Mouse (Mus musculus) limb, embryonic 10.5 days (tissue): Measurements from ENCODE around the gene Bdkrb2. TPM values are rescaled to one million over a fixed set of nuclear protein-coding genes. Genes with fewer than 3 reads are reported as not detected.
A peak's percentile ranks its signal among the peaks of the same experiment; 100 is the strongest.

Source experiments
- DNase-seq: peaks from one replicate; pipeline ENCODE4 v3.0.0-alpha.2; 2017; ENCODE audit warnings: low spot score
- H3K27ac ChIP-seq: fragments of 300-500 bp; sonication (generic); 2 replicates; pipeline ENCODE4 v1.5.1; 2016; ENCODE audit warnings: mild to moderate bottlenecking
- H3K27me3 ChIP-seq: fragments of 300-500 bp; sonication (generic); 2 replicates; pipeline ENCODE4 v1.6.1; 2016; ENCODE audit warnings: low read depth, mild to moderate bottlenecking; ENCODE audit not compliant: poor library complexity, severe bottlenecking
- H3K36me3 ChIP-seq: fragments of 300-500 bp; sonication (generic); 2 replicates; pipeline ENCODE4 v1.6.1; 2016; ENCODE audit warnings: mild to moderate bottlenecking, moderate library complexity
- H3K4me1 ChIP-seq: fragments of 300-500 bp; sonication (generic); 2 replicates; pipeline ENCODE4 v1.6.1; 2016
- H3K4me3 ChIP-seq: fragments of 300-500 bp; sonication (generic); 2 replicates; pipeline ENCODE4 v1.5.1; 2016; ENCODE audit warnings: mild to moderate bottlenecking, moderate library complexity
- H3K9me3 ChIP-seq: fragments of 300-500 bp; sonication (generic); replicated peaks from 2 replicates; pipeline ENCODE4 v1.6.1; 2016; ENCODE audit warnings: mild to moderate bottlenecking
- WGBS: fragments of 180-500 bp; shearing (Covaris S2); methylation state at CpG from one replicate; pipeline ENCODE4 v1.1.7; 2016; 5-methylcytosine and 5-hydroxymethylcytosine counted together
- polyA plus RNA-seq: library from polyadenylated mRNA; unstranded; fragments of >200 nt; fragmentation: Nextera tagmentation; extraction: Ambion mirVana; gene quantifications from 2 replicates; pipeline ENCODE4 v1.2.1, GENCODE M21; 2016

Bdkrb2 gene
- polyA plus RNA-seq, 1 experiment from 2014 or later, result 0.93 TPM

DNA sequence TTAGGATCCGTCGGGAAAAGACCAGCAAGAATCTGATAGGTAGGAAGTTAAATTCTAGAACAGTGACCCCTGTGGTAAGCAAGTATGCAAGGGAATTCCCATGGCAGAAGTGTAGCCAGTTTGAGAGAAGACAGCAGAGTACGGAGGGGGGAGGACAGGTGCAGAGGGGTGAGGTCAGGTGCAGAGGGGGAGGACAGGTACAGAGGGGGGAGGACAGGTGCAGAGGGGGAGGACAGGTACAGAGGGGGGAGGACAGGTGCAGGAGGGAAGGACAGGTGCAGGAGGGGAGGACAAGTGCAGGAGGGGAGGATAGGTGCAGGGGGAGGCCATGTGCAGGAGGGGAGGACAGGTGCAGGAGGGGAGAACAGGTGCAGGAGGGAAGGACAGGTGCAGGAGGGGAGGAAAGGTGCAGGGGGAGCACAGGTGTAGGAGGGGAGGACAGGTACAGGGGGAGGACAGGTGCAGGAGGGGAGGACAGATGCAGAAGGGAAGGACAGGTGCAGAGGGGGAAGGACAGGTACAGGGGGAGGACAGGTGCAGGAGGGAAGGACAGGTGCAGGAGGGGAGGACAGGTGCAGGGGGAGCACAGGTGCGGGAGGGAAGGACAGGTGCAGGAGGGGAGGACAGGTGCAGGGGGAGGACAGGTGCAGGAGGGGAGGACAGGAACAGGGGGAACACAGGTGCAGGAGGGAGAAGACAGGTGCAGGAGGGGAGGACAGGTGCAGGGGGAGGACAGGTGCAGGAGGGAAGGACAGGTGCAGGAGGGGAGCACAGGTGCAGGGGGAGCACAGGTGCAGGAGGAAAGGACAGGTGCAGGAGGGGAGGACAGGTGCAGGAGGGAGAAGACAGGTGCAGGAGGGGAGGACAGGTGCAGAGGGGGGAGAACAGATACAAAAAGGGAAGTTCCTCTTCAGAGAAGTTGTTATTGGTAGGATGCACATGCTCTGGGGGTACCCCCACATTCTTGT, 12.9 kb upstream of the Bdkrb2 start:
- Histone ChIP-seq H3K4me3 (no peak overlapping the region), H3K36me3 (no peaks in the 10 kb centered on the region), H3K4me1 (peaks cover 24% of the 10 kb centered on the region), H3K9me3 (no peaks in the 10 kb centered on the region), H3K27me3 (peaks cover 39% of the 10 kb centered on the region), H3K27ac (no peak overlapping the region)
- 81% methylated on average over 4 of the region's 4 CpGs for WGBS
- DNase-seq, result no peak

- H3K36me3 ChIP-seq, result no peaks in the 10 kb centered on the region
- 72% methylated on average over 6 of the region's 6 CpGs for WGBS
Observed at GRCm38 (mm10) chr12:105551551-105551989, 11.5 kb upstream of the Bdkrb2 start.

GRCm38 (mm10) chr12:105554151-105554772, 8.8 kb upstream of the Bdkrb2 start:
- H3K27me3 ChIP-seq, result peaks cover 11% of the 10 kb centered on the region; the same call in 1 of the 2 replicates
- 81% methylated on average over 8 of the region's 8 CpGs for WGBS
- H3K4me3 ChIP-seq, result no peak overlapping the region
- no peaks in the 10 kb centered on the region for H3K9me3 ChIP-seq
- H3K27ac ChIP-seq, result no peak overlapping the region
- H3K4me1 ChIP-seq, result peaks cover 13% of the 10 kb centered on the region; the same call in 1 of the 2 replicates
- H3K36me3 ChIP-seq, result no peaks in the 10 kb centered on the region
- DNase-seq, result no peak

More at GRCm38 (mm10) chr12:105551551-105551989, 11.5 kb upstream of the Bdkrb2 start:
- peaks cover 38% of the 10 kb centered on the region for H3K27me3 ChIP-seq
- H3K4me1 ChIP-seq, result peaks cover 15% of the 10 kb centered on the region
- H3K9me3 ChIP-seq, result no peaks in the 10 kb centered on the region
- H3K4me3 ChIP-seq, result no peak overlapping the region
- H3K27ac ChIP-seq, result no peak overlapping the region
- no peak for DNase-seq

DNA sequence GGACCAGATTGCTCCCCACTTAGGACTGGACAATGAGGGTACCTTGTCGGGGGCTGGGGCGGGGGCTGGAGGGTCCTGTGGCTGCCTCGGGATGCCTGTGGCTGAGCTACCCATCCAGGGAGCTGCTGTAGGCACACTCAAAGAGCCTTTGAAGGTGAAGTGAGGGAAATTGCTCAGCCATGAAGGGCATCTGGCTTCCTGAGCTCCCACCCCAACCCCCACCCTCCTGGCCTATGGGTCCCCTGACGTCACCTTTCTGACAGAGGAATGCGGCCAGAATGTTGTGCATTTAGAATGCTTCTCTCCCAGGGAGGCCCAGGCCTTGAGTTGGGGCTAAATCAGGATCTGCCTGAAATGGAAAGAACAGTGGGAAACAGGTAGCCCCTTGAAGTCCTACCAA, 7.9 kb upstream of the Bdkrb2 start:
- peaks cover 9% of the 10 kb centered on the region for H3K27me3 ChIP-seq
- peaks cover 13% of the 10 kb centered on the region; the same call in 1 of the 2 replicates for H3K4me1 ChIP-seq
- no peak overlapping the region for H3K27ac ChIP-seq
- no peak overlapping the region for H3K4me3 ChIP-seq
- 56% methylated on average over 5 of the region's 5 CpGs for WGBS
- DNase-seq, result no peak
- H3K36me3 ChIP-seq, result no peaks in the 10 kb centered on the region
- no peaks in the 10 kb centered on the region for H3K9me3 ChIP-seq

DNA sequence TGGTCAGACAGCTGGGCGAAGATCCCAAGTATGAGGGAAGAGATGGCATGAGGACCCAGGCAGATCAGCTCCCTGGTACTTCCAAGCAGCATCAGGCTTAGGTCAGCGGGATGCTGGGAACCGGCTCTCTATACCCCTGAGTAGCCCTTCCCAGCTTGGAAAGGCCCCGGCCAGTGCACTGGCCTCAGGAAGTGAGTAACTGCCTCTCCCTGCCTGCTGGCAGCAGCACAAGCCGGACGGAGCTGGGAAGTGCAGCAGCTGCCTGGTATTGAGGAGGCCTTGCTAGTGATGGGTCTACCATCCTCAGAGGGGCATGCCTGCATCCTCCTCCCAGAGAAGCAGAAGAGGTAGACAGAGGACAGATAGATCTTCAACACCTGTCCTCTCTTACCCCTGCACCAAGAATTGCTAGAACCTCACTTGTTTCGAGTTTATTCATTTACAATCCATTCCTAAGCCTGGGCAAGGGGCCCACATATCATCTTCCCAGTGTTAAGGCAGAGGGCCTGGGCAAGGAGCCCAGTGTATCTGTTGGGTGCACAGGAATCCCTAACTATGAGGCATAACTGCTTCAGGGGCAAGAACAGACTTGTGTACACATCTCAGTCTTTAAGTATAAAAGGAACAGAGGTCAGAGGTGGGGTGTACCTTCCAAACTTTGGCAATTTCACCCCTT, 5.6 kb upstream of the Bdkrb2 start:
- no peaks in the 10 kb centered on the region for H3K36me3 ChIP-seq
- WGBS, result 79% methylated on average over 7 of the region's 7 CpGs
- peaks cover 27% of the 10 kb centered on the region for H3K27me3 ChIP-seq
- no peak overlapping the region for H3K27ac ChIP-seq
- DNase-seq, result no peak
- no peak overlapping the region for H3K4me3 ChIP-seq
- peaks cover 21% of the 10 kb centered on the region for H3K4me1 ChIP-seq
- no peaks in the 10 kb centered on the region for H3K9me3 ChIP-seq

- Histone ChIP-seq H3K4me1 (peaks cover 27% of the 10 kb centered on the region), H3K9me3 (no peaks in the 10 kb centered on the region), H3K4me3 (no peak overlapping the region), H3K27me3 (peaks cover 63% of the 10 kb centered on the region), H3K27ac (no peak overlapping the region), H3K36me3 (no peaks in the 10 kb centered on the region)
- no peak for DNase-seq
- WGBS, result 64% methylated on average over 8 of the region's 8 CpGs
Observed at GRCm38 (mm10) chr12:105561007-105561534, 2.0 kb upstream of the Bdkrb2 start.

- no peak for DNase-seq
- Histone ChIP-seq H3K4me3 (peak overlapping the region; percentile 52), H3K27me3 (peaks cover 64% of the 10 kb centered on the region), H3K36me3 (no peaks in the 10 kb centered on the region), H3K27ac (no peak overlapping the region), H3K9me3 (no peaks in the 10 kb centered on the region), H3K4me1 (peaks cover 27% of the 10 kb centered on the region)
- WGBS, result 31% methylated on average over 8 of the region's 8 CpGs
Observed at GRCm38 (mm10) chr12:105562056-105562820, 788 bp upstream of the Bdkrb2 start.

DNA sequence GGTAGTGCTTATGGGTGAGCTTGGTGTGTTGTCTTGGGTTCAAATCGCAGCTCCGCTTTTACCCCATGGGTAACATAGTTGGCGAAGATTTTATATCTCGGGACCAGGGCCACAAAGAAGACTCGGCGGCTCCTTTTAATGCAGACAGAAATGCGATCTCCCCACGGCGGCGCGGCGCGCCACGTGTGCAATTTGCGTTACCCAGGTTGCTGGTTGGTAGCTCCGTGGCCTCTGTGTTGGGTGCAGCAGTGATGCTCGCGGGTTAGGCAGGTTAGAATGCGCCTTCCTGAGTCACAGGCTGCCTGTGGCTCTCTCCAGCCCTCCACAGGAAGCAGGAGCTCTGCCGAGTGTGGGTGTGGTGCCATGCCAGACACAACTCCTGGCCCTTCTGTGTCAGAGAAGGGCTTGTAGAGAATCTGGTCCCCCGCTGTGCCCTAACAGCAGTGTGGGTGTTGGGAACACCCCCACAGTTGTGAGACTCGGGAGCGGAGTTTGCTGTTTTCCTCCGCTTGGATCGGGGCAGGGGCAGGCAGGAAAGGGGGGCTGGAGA, 775 bp downstream of the Bdkrb2 start:
- Histone ChIP-seq H3K27ac (peak overlapping the region; percentile 61), H3K9me3 (no peaks in the 10 kb centered on the region), H3K36me3 (no peaks in the 10 kb centered on the region), H3K4me3 (peak overlapping the region; percentile 52), H3K4me1 (peaks cover 27% of the 10 kb centered on the region), H3K27me3 (peaks cover 64% of the 10 kb centered on the region)
- DNase-seq, result no peak
- 10% methylated on average over 25 of the region's 25 CpGs for WGBS

- peaks cover 27% of the 10 kb centered on the region for H3K4me1 ChIP-seq
- H3K4me3 ChIP-seq, result no peak overlapping the region
- peaks cover 58% of the 10 kb centered on the region for H3K27me3 ChIP-seq
- no peaks in the 10 kb centered on the region for H3K9me3 ChIP-seq
- H3K27ac ChIP-seq, result no peak overlapping the region
- WGBS, result 81% methylated on average over 5 of the region's 5 CpGs
- no peaks in the 10 kb centered on the region for H3K36me3 ChIP-seq
- no peak for DNase-seq
Observed at GRCm38 (mm10) chr12:105565221-105565620, 2.2 kb downstream of the Bdkrb2 start.

DNA sequence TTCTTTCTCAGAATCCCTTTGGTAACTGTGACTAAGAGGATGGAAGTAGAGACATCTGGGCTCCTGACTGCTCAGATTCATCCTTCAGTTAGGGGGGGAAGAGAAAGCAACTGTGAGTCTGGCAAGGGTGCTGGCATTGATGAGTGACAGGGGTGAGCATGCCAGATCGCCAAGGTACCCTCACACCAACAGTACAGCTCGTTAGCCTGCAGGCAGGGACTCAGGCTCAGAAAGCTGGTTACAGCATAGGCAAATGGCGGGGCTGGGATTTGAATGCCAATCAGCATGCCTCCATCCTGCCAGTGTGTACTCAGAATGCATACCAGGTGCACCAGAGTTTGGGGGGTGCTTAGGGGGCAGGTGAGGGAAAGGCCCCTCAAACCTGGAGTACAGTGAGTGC, 8.8 kb downstream of the Bdkrb2 start:
- Histone ChIP-seq H3K4me1 (no peaks in the 10 kb centered on the region), H3K4me3 (no peak overlapping the region), H3K27me3 (no peaks in the 10 kb centered on the region), H3K9me3 (no peaks in the 10 kb centered on the region), H3K36me3 (no peaks in the 10 kb centered on the region), H3K27ac (no peak overlapping the region)
- DNase-seq, result no peak
- 67% methylated on average over 3 of the region's 3 CpGs for WGBS

- H3K27me3 ChIP-seq, result no peaks in the 10 kb centered on the region
- H3K27ac ChIP-seq, result no peak overlapping the region
- no peak for DNase-seq
- no peak overlapping the region for H3K4me3 ChIP-seq
- no peaks in the 10 kb centered on the region for H3K36me3 ChIP-seq
- no peaks in the 10 kb centered on the region for H3K9me3 ChIP-seq
- WGBS, result 87% methylated on average over 2 of the region's 2 CpGs
- no peaks in the 10 kb centered on the region for H3K4me1 ChIP-seq
Observed at GRCm38 (mm10) chr12:105572622-105573021, 9.6 kb downstream of the Bdkrb2 start.

- Histone ChIP-seq H3K27ac (no peak overlapping the region), H3K4me3 (no peak overlapping the region), H3K27me3 (no peaks in the 10 kb centered on the region), H3K4me1 (no peaks in the 10 kb centered on the region), H3K9me3 (no peaks in the 10 kb centered on the region), H3K36me3 (no peaks in the 10 kb centered on the region)
- WGBS, result 85% methylated on average over 4 of the region's 4 CpGs
- DNase-seq, result no peak
Observed at GRCm38 (mm10) chr12:105574356-105574755, 11.3 kb downstream of the Bdkrb2 start.
